Mouse (Mus musculus) G1E (cell line): ENCODE results near the gene Itga5.

Source experiments
- CTCF ChIP-seq: IDR thresholded peaks from 2 replicates; pipeline ENCODE4 v1.5.1; 2012; ENCODE audit warnings: low read depth, low read length, inconsistent platforms, mixed read lengths
- GATA1 ChIP-seq: IDR thresholded peaks from 2 replicates; pipeline ENCODE4 v1.6.1; 2012; ENCODE audit warnings: borderline replicate concordance, low read length, inconsistent platforms, mixed read lengths
- POLR2AphosphoS5 ChIP-seq: IDR thresholded peaks from 2 replicates; pipeline ENCODE4 v1.6.1; 2012; ENCODE audit warnings: low read depth, low read length, inconsistent platforms; ENCODE audit not compliant: insufficient replicate concordance
- TAL1 ChIP-seq: conservative IDR thresholded peaks from 2 replicates; pipeline ENCODE4 v1.6.1; 2012; ENCODE audit warnings: low read depth, low read length, inconsistent platforms, mixed read lengths

DNA sequence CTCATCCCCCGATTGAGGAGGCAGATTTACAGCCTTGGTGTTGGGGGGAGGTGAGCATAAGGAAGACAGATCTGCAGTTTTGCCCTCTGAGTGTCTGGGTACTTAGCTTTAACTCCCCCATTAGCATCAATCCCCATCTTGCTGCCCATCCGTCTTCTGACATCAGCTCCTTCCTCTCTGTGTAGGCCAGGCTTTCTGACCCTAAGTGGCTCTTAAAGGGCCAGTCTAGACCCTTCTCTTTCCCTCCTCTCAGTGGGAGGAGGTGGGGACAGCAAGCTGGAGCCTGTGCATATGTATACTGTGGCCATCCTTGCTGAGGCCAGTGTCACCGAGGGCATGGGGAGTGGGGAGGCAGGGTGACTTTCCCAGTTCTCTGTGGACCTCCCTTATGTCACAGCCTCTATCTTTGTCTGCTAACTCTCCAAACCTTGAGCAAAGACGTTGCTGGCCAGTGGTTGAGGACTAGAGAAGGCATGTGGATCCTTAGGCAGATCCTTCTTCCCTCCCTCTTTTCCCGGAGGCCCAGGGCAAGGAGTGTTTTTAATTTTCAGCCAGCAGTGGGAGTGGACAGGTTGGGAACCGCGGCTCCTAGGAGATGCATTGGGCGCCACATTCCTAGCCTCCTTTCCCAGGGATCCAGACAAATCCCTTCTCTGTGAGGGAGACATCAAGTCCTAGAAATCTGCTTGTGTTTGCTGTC, 62.5 kb downstream of the Itga5 start:
- TF ChIP-seq CTCF = no peak
- TF ChIP-seq GATA1 = no peak
- no peak for TF ChIP-seq POLR2AphosphoS5
- TF ChIP-seq TAL1 = no peak
